Mouse (Mus musculus) NIH3T3 (cell line): ENCODE measurements around the gene Racgap1.

Source experiments
- DNase-seq: peaks from one replicate; pipeline ENCODE4 v3.0.0-alpha.2; 2012; ENCODE audit warnings: low read depth

The Racgap1 gene

GRCm38 (mm10) chr15:99619821-99620220 lies 31.6 kb downstream of the Racgap1 start:
- peak; percentile 57 for DNase-seq

- no peak for DNase-seq
Measured at GRCm38 (mm10) chr15:99618595-99618994, 32.9 kb downstream of the Racgap1 start.

DNA sequence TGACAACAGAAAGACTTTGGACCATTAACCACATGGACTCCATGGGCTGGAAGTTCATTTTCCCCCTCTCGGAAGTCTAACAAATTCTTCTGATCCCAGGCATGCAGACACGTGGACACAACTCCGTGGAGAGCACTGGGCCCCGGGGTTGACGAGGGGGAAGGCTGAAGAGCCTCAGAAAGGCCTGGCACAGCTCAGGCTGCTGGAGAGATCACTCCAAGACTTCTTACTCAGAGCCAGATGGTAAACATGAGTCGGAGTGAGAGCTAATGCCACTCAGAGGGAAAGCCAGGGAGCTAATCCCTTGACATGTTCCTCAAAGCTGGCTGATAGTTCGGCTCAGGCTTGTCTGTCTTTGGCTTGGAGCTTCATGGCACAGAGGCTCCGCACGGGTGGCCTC lies 36.2 kb downstream of the Racgap1 start:
- peak; percentile 87 for DNase-seq

GRCm38 (mm10) chr15:99614753-99615152 lies 36.7 kb downstream of the Racgap1 start:
- DNase-seq = peak; percentile 96

GRCm38 (mm10) chr15:99614273-99614672 lies 37.2 kb downstream of the Racgap1 start:
- DNase-seq = no peak

DNA sequence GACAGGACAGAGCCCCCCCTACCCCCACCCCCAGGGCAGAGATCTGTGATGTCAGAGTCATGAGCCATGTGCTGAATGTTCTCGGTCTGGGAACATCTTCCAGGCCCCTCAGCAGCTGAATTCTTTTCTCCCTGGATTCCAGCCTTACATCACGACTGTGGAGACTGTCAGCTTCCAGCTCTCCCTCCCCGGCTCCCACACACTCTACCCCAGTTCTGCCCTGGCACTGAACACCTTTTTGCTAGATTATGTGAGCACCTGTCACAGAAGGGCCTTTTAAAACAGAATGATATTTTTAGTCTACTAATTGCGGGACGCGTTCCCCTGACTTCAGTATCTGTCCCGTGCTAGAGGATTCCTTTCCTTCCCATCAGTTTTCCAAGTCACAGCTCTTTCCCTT lies 39.9 kb downstream of the Racgap1 start:
- no peak for DNase-seq

GRCm38 (mm10) chr15:99608382-99609125 lies 42.9 kb downstream of the Racgap1 start:
- DNase-seq = no peak

DNA sequence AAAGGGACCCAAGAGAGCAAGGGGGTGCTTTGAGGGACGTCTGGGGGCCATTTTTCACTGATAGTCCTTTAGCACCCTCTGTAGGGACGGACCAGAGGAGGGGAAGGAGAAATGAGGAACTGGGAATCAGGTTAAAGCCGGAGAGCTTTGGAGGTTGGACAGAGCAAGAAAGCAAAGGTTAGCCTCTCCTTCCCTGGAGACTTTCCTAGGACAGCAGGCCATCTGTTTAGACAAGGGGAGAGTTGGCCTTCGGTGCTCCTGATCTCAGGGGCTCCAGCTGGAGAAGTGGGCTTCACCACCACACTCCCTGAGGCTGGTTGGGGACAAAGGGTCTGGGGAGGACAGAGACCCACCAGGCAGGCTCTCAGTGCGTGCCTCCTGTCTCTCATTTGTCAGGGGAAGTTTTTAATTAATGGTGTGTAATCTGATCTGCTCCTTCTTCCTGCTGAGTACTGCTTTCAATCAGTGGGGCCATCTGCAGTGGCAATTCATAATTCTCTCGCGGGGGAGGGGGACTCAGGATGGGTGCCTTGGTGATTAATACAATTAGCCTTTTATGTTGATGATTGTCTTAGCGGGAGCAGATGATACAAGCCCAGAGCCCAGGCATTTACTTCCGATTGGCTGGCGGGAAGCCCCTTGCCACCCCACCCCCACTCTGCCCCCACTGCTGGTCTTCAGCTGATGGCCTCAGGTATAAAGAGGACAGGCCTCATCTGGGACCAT lies 43.9 kb downstream of the Racgap1 start:
- no peak for DNase-seq

DNA sequence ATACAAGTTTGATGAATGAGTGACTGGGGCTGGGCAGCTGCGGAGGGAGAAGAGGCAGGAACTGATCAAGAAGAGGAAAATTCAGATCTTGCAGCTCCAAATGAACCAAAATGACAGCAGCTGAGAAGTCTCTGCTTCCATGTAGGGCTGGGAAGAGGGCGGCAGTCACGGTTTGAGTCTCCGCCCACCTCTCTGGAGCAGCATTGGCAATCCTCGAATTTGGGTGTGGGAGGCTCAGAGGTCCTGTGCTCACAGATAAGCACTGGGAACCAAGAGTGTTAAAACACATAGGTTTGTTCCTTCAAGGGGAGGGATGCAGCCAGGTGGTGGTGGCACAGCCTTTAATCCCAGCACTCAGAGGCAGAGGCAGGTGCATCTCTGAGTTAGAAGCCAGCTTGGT lies 44.9 kb downstream of the Racgap1 start:
- DNase-seq = peak; percentile 46

DNA sequence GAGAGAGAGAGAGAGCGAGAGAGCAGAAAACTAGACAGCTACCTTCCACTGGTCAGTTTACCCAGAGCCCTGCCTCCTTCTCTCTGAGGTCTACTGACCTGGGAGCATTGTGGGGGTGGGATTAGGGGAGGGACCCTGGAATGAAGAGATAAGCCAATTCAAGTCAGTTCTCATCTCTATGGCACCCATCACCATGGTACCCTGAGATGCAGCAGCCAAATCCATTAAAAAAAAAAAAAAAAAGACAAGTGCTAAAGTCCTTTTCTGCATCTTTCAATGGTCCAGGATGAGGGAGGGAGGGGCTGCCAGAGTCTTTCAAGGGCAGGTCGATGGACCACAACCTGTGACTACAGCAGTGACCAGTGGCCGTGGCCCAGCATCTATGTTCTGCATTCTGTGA lies 45.9 kb downstream of the Racgap1 start:
- no peak for DNase-seq

DNA sequence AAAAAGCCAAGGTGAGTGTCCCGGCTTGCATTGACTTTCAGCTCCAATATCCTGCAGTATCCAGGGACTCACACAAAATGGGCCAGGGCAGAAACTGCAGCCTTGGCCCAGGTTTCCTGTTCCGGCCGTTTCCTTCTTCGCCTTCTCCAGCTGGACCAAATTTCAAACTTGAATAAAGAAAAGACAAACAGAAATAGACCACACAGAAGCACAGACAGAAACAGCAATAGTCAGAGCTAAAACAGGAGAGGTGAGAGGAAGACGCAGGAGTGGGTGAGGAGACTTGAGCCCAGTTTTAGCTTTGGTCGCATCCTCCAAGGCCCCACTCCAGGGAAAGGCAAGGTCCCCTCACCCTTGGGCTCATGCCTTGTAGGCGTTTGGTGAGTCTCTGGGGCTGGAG lies 48.2 kb downstream of the Racgap1 start:
- DNase-seq = no peak

- no peak for DNase-seq
Measured at GRCm38 (mm10) chr15:99602206-99602820, 49.1 kb downstream of the Racgap1 start.

DNA sequence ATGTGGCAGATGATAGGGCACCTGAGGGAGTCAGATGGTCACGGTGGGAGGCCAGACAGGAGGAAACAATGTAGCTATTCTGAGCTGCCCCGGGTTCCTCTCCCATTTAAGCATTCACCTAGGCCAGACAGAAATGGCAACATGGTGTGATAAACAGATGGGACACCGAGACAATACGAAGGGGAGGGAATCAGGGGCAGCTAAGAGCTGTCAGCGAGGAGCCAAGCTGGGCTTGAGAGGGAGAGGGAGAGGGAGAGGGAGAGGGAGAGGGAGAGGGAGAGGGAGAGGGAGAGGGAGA lies 49.7 kb downstream of the Racgap1 start:
- DNase-seq = no peak

DNA sequence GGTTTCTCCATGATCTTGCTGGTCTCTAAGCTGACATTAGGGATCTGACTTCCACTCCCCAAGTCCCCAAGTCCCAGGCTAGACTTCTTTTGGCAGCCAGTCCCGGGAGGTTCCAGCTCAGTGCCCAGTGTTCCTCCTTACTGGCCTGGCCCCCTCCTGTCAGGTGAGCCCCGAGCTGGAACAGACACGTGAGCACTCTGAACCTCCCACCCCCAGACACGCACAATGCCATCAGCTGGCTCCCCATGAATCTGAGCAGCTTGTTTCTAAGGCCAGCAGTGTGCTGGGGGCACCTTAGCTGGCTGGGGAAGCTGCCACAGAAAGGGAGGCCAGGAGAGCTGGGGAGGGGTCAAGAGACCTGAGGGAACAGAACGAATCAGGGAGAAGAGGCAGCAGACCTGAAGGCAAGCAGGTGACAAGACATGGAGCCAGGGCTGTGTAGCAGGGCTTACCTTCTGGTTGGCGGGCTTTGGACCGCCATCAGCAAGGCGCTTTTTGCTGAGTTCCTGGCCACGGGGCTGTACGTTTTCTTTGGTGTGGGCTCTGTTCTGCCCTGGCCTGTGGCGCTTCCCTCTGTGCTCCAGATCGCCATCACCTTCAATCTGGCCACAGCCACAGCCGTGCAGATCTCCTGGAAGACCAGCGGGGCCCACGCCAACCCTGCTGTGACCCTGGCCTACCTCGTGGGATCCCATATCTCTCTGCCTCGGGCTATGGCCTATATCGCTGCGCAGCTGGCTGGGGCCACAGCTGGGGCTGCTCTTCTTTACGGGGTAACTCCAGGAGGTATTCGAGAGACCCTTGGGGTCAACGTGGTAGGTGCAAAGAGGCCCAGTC lies 50.3 kb downstream of the Racgap1 start, which contains the start of gene Aqp6:
TSS of gene Aqp6 (plus strand) at position 415 of the 837 bp plus-strand sequence.
- DNase-seq = no peak

- no peak for DNase-seq
Measured at GRCm38 (mm10) chr15:99599245-99600070, 52.0 kb downstream of the Racgap1 start.

- DNase-seq = no peak
Measured at GRCm38 (mm10) chr15:99597596-99597995, 53.9 kb downstream of the Racgap1 start.

GRCm38 (mm10) chr15:99596841-99597240 lies 54.6 kb downstream of the Racgap1 start:
- DNase-seq = no peak

- DNase-seq = peak; percentile 97
Measured at GRCm38 (mm10) chr15:99596056-99596687, 55.3 kb downstream of the Racgap1 start.

DNA sequence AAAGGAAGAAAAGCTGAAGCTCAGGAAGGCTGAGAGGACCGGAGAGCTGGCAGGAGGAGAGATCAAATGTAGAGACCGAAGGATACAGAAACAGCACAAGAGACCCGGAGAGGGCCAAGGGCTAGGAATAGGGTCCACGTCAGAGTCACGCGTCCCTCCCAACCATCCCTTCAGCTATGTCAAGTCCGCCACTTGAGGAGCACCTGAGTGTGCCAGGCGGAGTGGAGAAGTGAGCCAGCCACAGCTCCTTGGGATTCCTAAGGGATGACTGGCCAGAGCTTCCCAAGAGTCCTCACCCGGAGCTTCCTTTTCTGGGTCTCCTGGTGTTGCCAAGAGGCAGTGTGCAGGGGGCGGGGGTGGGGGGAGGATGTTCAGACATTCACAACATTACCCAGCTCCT lies 56.5 kb downstream of the Racgap1 start:
- peak; percentile 50 for DNase-seq

DNA sequence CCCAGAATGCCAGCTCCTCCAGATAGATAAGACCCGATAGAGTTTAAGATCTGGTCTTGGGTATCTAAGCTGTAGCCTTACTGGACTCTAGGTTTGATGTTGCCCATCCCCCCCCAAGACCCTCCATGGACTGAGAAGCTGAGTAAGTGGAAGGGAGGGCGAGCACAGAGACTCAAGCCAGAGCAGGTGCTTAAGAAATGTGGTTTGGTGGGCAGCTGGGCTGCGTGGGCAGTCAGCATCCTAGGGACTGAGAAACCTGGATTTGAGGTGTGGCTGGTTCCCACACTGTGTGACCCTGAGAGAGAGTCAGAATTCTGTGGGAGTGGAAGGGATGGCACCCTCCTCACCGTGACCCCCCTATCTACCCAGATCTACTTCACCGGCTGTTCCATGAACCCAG lies 58.6 kb downstream of the Racgap1 start:
- DNase-seq = no peak

DNA sequence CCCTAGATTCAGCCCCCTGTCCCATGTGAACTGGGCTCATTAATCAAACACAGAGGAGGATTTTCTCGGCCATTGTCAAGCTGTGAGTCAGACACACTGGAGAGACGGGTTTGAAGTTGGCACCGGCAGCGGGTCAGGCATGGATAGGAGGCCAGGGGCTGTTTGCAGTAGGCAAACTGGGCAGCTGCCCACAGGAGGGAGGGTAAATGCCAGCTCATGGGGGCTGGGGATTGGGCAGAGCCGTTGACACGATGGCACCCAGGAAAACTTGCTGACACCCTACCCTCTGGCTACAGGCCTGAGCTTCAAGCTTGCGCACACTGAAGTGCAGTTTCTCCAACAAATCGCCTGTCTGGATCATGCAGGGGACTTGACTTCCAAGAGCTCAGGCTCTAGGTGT lies 59.3 kb downstream of the Racgap1 start:
- peak; percentile 84 for DNase-seq
